Mouse (Mus musculus) lung, adult 2 months (tissue): ENCODE measurements around the gene Slc2a4.
A peak's percentile ranks its signal among the peaks of the same experiment; 100 is the strongest.

Experiments
- CTCF ChIP-seq: fragments of 200-500 bp; IDR thresholded peaks from 2 replicates; pipeline ENCODE4 v1.5.1; 2011; ENCODE audit warnings: mild to moderate bottlenecking, low read length, control low read depth; ENCODE audit not compliant: insufficient read depth
- POLR2A ChIP-seq: fragments of 200-500 bp; IDR thresholded peaks from 2 replicates; pipeline ENCODE4 v1.6.1; 2011; ENCODE audit warnings: low read depth, mild to moderate bottlenecking, control low read depth, low read length, borderline replicate concordance; ENCODE audit errors: extremely low read depth

GRCm38 (mm10) chr11:69932254-69932653, 15.7 kb downstream of the Slc2a4 start:
- no peak for TF ChIP-seq POLR2A
- peak; percentile 33; the same call in 1 of the 2 replicates for TF ChIP-seq CTCF
